Mouse (Mus musculus) urinary bladder, postnatal 10 days (tissue): Measurements from ENCODE around the gene Naaladl2.

Experiments
- DNase-seq: peaks from one replicate; pipeline ENCODE4 v3.0.0; 2022; ENCODE audit warnings: low spot score

The Naaladl2 gene

DNA sequence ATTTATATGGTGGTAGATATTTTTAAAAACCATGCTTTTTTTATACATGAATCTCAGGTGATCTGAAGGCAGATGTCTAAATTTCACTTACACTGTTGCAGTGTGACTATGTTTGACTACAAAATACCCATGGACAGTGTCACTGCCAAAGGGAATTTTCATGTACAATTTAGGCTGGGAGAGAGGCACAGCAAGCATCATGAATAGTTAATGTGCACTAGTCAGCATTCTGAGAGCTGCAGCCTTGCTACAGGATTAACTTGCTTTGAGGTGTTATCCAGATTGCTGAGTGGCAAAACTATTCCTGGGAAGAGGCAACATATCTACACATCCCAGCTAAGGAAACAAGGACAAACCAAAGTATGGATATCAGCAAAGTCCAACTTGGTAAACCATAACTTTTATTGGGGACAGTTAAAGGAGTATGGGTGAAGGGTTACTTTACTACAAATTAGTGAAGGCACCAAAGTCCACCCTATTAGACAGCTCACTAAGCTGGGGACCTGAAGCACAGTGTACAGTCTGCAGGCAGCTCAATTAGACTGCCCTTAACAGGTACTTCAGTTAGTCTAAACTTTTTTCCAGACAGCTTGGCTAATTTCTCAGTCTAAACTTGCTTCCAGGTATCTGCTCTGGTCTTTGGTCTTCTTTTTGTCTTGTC lies 1181.0 kb downstream of the Naaladl2 start:
- no peak for DNase-seq

DNA sequence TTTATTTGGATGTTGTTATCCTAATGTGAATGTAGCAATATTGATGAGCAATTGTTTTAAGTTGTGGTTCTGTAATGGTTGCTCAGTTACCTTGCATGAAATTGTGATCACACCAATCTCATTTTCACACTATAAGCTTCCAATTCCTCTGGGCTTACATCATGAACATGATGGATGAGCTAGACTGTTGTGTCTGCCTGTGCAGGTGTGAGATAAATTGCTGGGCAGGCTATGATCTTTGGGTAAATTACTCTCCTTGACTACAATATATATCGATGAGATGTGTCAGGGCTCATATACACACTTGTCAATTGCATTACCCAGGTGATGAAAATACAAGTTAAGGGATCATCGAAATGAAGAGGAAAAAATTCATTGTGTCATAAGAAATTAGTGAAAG lies 1197.9 kb downstream of the Naaladl2 start:
- DNase-seq, result no peak

DNA sequence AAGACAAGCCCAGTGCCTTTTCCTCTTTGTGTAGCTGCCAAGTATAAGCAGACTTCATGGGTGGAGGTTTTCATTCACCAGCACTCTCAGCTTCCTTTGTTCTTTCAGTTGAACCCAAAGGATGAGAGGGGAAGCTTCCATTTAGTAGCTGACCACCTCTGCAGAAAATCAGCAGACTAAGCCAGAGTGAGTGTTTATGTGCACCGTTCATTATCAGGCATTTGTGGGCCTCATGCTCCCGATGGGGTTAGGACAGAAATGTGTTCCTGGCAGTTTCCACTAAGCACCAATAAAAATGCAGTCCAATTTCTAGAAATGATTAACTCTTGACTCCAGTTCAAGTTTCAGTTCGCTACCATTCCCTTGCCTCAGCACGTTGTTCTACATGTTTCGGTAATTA lies 1206.8 kb downstream of the Naaladl2 start:
- DNase-seq, result no peak

DNA sequence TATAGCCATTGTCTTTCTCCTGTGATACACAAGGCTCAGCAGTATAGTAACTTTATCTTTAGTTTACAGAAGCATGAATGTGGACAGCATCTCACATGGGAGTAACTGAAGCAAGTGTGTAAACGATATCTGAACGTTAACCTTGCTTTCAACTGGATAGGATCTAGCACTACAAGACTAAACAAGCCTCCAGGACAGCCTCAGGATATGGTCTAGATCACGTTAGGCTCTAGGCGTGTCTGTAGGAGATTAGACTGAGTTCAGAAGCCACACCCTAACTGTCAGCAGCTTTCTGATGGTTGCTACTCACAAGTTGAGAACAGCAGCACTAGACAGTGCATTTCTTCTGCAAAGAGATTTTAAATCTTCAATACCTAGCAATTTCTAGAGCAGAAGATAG lies 1216.0 kb downstream of the Naaladl2 start:
- DNase-seq, result no peak

DNA sequence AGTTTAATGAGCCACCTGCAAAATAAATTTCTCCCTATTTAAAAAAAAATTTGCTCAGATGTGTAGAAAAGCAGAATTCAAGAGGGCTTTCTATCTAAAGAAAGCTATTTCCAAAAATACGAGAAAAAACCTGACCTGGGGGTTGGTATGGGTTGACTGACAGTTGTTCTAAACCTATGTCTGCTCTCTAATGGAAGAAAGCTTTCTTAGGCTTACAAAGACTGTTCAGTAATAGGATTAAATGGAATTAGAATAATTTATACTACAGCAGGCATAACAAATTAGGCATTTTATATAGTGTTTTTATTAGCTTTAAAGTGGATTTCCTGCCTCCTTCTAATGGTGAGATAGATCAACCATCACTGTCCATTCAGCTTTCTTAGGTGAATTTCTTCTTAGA lies 1236.4 kb downstream of the Naaladl2 start:
- no peak for DNase-seq

DNA sequence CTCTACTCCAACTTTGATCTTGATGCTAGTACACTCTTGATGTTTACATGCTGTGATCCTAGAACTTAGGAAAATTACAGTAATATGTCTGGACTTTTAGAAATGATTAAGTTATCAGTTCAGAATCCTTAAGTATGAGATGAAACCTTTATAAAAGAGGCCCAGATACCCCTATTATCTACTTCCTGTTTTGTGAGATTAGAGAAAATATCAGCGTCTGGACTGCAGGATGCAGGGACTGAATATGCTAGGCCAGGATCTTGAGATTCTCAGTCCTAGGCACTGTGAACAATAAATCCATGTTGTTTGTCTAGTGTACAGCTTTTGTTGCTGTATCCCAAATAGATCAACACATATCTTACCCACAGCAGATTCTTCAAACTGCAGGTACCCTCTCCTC lies 1278.4 kb downstream of the Naaladl2 start:
- DNase-seq, result no peak

DNA sequence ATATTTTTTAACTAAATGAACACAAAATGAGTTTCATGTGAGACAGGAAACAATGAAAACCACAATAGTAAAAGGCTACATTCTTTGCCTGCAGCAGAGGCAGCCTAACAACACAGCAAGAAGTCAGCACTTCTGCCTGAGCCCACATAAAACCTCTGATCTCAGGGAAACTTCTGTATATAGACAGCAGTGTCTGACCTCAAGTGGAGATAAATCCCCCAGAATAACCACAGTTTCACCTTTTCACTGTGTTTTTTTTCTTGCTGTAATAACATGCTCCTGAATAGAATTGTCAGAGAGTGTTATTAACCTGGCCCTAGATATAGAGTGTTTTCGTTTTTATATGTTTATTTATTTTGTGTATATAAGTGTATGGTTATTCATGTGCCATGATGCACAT lies 1286.8 kb downstream of the Naaladl2 start:
- no peak for DNase-seq

DNA sequence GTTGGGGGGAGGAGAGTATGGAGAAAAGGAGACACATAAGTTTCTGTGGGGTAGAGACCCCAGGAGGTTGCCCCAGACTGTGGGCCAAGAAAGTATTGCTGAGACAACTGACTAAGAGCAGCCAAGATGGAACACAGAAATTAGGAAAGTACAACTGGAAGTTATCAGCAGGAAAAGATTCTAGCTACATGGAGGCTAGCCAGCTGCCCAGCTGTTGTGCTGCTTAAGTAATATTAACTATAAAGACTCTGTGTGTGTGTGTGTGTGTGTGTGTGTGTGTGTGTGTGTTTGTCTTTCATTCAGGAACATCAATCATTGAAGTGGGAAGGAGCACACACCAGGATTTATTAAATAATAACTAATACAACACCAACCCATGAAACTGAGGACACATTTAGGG lies 1326.5 kb downstream of the Naaladl2 start:
- DNase-seq, result no peak

DNA sequence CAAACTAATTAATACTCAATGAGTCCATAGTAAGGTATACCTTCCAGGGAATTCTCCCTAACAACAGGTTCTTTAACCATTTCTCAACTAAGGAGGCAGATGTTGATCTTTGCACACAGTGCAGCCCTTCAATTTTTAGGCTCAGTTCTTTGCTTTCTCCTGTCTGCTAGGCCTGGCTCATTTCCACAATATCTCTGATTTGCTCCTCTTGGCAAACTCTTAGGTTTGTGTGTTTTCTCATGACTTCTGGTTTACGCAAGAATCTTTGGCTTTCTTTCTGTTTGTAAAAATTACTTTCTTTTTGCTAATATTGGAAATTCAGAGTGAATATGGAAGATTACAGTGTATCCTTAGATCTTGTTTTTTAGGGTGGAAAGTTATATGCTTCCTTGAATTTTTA lies 1385.3 kb downstream of the Naaladl2 start:
- DNase-seq, result no peak
